Mouse (Mus musculus) frontal cortex, adult (tissue): Measurements from ENCODE around the gene Dchs2.
A peak's percentile ranks its signal among the peaks of the same experiment; 100 is the strongest.
"Not testable (repeated sequence)": the region's sequence is repeated elsewhere in the genome, so short reads cannot be mapped to it uniquely, and the experiment has no call there.

Experiments
- ATAC-seq: cut with Nextera tagmentation; 2 replicates; pipeline ENCODE4 v1.9.2; 2017; ENCODE audit warnings: mild to moderate bottlenecking, moderate library complexity, mixed read lengths; ENCODE audit not compliant: low TSS enrichment

Gene Dchs2

GRCm38 (mm10) chr3:83127726-83128448 lies at the start of gene Dchs2:
Gene Dchs2 (plus strand): TSS chr3:83127948.
- ATAC-seq: peak; percentile 35; the same call in 1 of the 2 replicates

- peak; percentile 89 for ATAC-seq
Measured at GRCm38 (mm10) chr3:83080567-83081055, 47.1 kb upstream of the Dchs2 start.

- no peak for ATAC-seq
Measured at GRCm38 (mm10) chr3:83097586-83097985, 30.2 kb upstream of the Dchs2 start.

GRCm38 (mm10) chr3:83098546-83099034 lies 29.2 kb upstream of the Dchs2 start:
- ATAC-seq: peak; percentile 97

- ATAC-seq: 0 out of 2 replicates have a peak, but pooled peaks have one; percentile 27
Measured at GRCm38 (mm10) chr3:83099139-83099538, 28.6 kb upstream of the Dchs2 start.

- no peak for ATAC-seq
Measured at GRCm38 (mm10) chr3:83099651-83100050, 28.1 kb upstream of the Dchs2 start.

GRCm38 (mm10) chr3:83102286-83102685 lies 25.5 kb upstream of the Dchs2 start:
- no peak for ATAC-seq

GRCm38 (mm10) chr3:83110163-83110562 lies 17.6 kb upstream of the Dchs2 start:
- ATAC-seq: peak; percentile 89

- no peak for ATAC-seq
Measured at GRCm38 (mm10) chr3:83111485-83112261, 16.1 kb upstream of the Dchs2 start.

GRCm38 (mm10) chr3:83112869-83113268 lies 14.9 kb upstream of the Dchs2 start:
- no peak for ATAC-seq

GRCm38 (mm10) chr3:83114946-83115345 lies 12.8 kb upstream of the Dchs2 start:
- ATAC-seq: no peak

GRCm38 (mm10) chr3:83117592-83117991 lies 10.2 kb upstream of the Dchs2 start:
- ATAC-seq: no peak

- not testable (repeated sequence) for ATAC-seq
Measured at GRCm38 (mm10) chr3:83123945-83124344, 3.8 kb upstream of the Dchs2 start.

- ATAC-seq: peak; percentile 39
Measured at GRCm38 (mm10) chr3:83127088-83127725, 541 bp upstream of the Dchs2 start.

- peak; percentile 39 for ATAC-seq
Measured at GRCm38 (mm10) chr3:83128449-83128922, 738 bp downstream of the Dchs2 start.

- ATAC-seq: no peak
Measured at GRCm38 (mm10) chr3:83129151-83129550, 1.4 kb downstream of the Dchs2 start.

- no peak for ATAC-seq
Measured at GRCm38 (mm10) chr3:83136413-83136812, 8.7 kb downstream of the Dchs2 start.

GRCm38 (mm10) chr3:83138820-83139219 lies 11.1 kb downstream of the Dchs2 start:
- ATAC-seq: no peak

- no peak for ATAC-seq
Measured at GRCm38 (mm10) chr3:83145610-83146009, 17.9 kb downstream of the Dchs2 start.

GRCm38 (mm10) chr3:83147273-83148054 lies 19.7 kb downstream of the Dchs2 start:
- ATAC-seq: no peak

- ATAC-seq: no peak
Measured at GRCm38 (mm10) chr3:83148055-83148447, 20.3 kb downstream of the Dchs2 start.
